Mouse (Mus musculus) testis, adult 2 months (tissue): Measurements from ENCODE around the gene Lhx6. TPM values are rescaled to one million over a fixed set of nuclear protein-coding genes. Genes with fewer than 3 reads are reported as not detected.

Experiments used
- H3K27ac ChIP-seq: fragments of 200-500 bp; 2 replicates; pipeline ENCODE4 v1.5.1; 2012; ENCODE audit warnings: low read depth, low read length; ENCODE audit not compliant: control insufficient read depth, insufficient read depth
- H3K27me3 ChIP-seq: fragments of 200-500 bp; 2 replicates; pipeline ENCODE4 v1.6.1; 2012; ENCODE audit warnings: mild to moderate bottlenecking, low read length, moderate library complexity; ENCODE audit not compliant: control insufficient read depth, insufficient read depth
- H3K36me3 ChIP-seq: fragments of 200-500 bp; 2 replicates; pipeline ENCODE4 v1.6.1; 2012; ENCODE audit warnings: mild to moderate bottlenecking, low read length; ENCODE audit not compliant: control insufficient read depth, insufficient read depth
- H3K4me1 ChIP-seq: fragments of 200-500 bp; 2 replicates; pipeline ENCODE4 v1.6.1; 2012; ENCODE audit warnings: low read length; ENCODE audit not compliant: control insufficient read depth, insufficient read depth
- H3K4me3 ChIP-seq: fragments of 200-500 bp; 2 replicates; pipeline ENCODE4 v1.5.1; 2012; ENCODE audit warnings: low read depth, mild to moderate bottlenecking, low read length, moderate library complexity, mixed read lengths; ENCODE audit not compliant: control insufficient read depth
- CTCF ChIP-seq: fragments of 200-500 bp; IDR thresholded peaks from 2 replicates; pipeline ENCODE4 v1.5.1; 2012; ENCODE audit warnings: low read depth, mild to moderate bottlenecking, inconsistent platforms, low read length, moderate library complexity; ENCODE audit not compliant: control insufficient read depth, insufficient read depth, insufficient replicate concordance
- POLR2A ChIP-seq: fragments of 200-500 bp; IDR thresholded peaks from 2 replicates; pipeline ENCODE4 v1.6.1; 2012; ENCODE audit warnings: low read depth, mild to moderate bottlenecking, inconsistent platforms, low read length, moderate library complexity; ENCODE audit not compliant: control insufficient read depth
- polyA plus RNA-seq: library from polyadenylated mRNA; depleted of rRNA; stranded (reverse); fragments of >200 nt; gene quantifications from 2 replicates; pipeline ENCODE4 v1.2.3, GENCODE M21; 2012

Lhx6 gene
- polyA plus RNA-seq, 1 experiment, result 3.9 TPM

- no peaks in the 10 kb centered on the region for H3K4me1 ChIP-seq
- TF ChIP-seq POLR2A (no peak), CTCF (no peak)
Observed at GRCm38 (mm10) chr2:36071660-36072305, 33.4 kb downstream of the Lhx6 start.

GRCm38 (mm10) chr2:36067132-36067531 lies 38.1 kb downstream of the Lhx6 start:
- no peaks in the 10 kb centered on the region for H3K4me1 ChIP-seq
- TF ChIP-seq POLR2A (no peak), CTCF (no peak)
- H3K36me3 ChIP-seq, result no peaks in the 10 kb centered on the region; the same call in 1 of the 2 replicates
- no peak overlapping the region for H3K27ac ChIP-seq
- no peak overlapping the region for H3K4me3 ChIP-seq
- H3K27me3 ChIP-seq, result no peaks in the 10 kb centered on the region

More at GRCm38 (mm10) chr2:36071660-36072305, 33.4 kb downstream of the Lhx6 start:
- no peak overlapping the region for H3K27ac ChIP-seq
- no peaks in the 10 kb centered on the region for H3K27me3 ChIP-seq
- no peaks in the 10 kb centered on the region; the same call in 1 of the 2 replicates for H3K36me3 ChIP-seq
- H3K4me3 ChIP-seq, result no peak overlapping the region

GRCm38 (mm10) chr2:36061409-36061808 lies 43.8 kb downstream of the Lhx6 start:
- H3K27ac ChIP-seq, result no peak overlapping the region
- H3K4me3 ChIP-seq, result no peak overlapping the region
- no peaks in the 10 kb centered on the region for H3K4me1 ChIP-seq
- no peak for TF ChIP-seq POLR2A
- no peak for TF ChIP-seq CTCF
- no peaks in the 10 kb centered on the region for H3K27me3 ChIP-seq
- peaks cover under 1% of the 10 kb centered on the region; the same call in 1 of the 2 replicates for H3K36me3 ChIP-seq

- Histone ChIP-seq H3K27ac (no peak overlapping the region), H3K4me3 (no peak overlapping the region), H3K4me1 (no peaks in the 10 kb centered on the region), H3K36me3 (0 out of 2 replicates have a peak, but pooled peaks cover 1% of the 10 kb centered on the region), H3K27me3 (no peaks in the 10 kb centered on the region)
- TF ChIP-seq CTCF, result no peak
- TF ChIP-seq POLR2A, result no peak
Observed at GRCm38 (mm10) chr2:36056248-36056647, 49.0 kb downstream of the Lhx6 start.

GRCm38 (mm10) chr2:36053249-36053648 lies 52.0 kb downstream of the Lhx6 start:
- Histone ChIP-seq H3K27ac (no peak overlapping the region), H3K4me1 (no peaks in the 10 kb centered on the region), H3K36me3 (0 out of 2 replicates have a peak, but pooled peaks cover 1% of the 10 kb centered on the region), H3K27me3 (no peaks in the 10 kb centered on the region), H3K4me3 (no peak overlapping the region)
- TF ChIP-seq POLR2A (no peak), CTCF (no peak)

- TF ChIP-seq CTCF (no peak), POLR2A (no peak)
- Histone ChIP-seq H3K27me3 (no peaks in the 10 kb centered on the region), H3K27ac (peak overlapping the region; percentile 89), H3K36me3 (no peaks in the 10 kb centered on the region), H3K4me1 (no peaks in the 10 kb centered on the region; the same call in 1 of the 2 replicates), H3K4me3 (peak overlapping the region; percentile 96)
Observed at GRCm38 (mm10) chr2:36049567-36049954, 55.6 kb downstream of the Lhx6 start.

- Histone ChIP-seq H3K27ac (peak within 1 kb of the TSS; percentile 89), H3K27me3 (no peaks in the 10 kb centered on the region), H3K4me1 (no peaks in the 10 kb centered on the region; the same call in 1 of the 2 replicates), H3K36me3 (no peaks in the 10 kb centered on the region), H3K4me3 (peak within 1 kb of the TSS; percentile 96)
- no peak for TF ChIP-seq CTCF
- TF ChIP-seq POLR2A, result peak; percentile 88
Observed at GRCm38 (mm10) chr2:36048748-36049566, 56.3 kb downstream of the Lhx6 start, which contains the start of the genes Ndufa8 and Morn5. Ndufa8 (minus strand) TSS chr2:36049406. Morn5 (plus strand) TSS chr2:36049458.
